Mouse (Mus musculus): ENCODE measurements around the gene T. TPM values are rescaled to one million over a fixed set of nuclear protein-coding genes. Genes with fewer than 3 reads are reported as not detected.

Gene T
- total and polyA plus RNA-seq, 2 experiments from 2014 or later, result 0.31 to 0.52 TPM

DNA sequence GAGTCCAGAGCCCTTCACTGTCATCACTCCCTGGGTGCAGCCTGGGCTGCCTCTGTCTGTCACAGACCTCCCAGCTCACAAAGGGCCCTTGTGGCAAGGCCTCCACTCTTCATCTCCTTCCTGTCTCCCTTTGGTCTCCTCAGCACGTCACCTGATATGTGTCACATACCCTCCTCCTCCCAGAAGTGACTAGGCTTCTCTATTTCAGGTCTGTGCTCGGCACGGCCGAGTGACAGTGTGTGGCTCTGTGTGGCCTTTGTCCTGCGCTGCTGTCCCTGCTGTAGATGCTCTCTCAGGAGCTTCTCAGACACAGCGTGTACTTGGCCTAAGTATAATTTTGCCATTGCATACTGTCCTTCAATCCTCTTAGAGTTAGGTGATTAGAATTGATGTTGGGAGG, 21.0 kb downstream of the T start:
- peaks cover 8% of the 10 kb centered on the region for H3K4me1 ChIP-seq (ENCODE audit: insufficient read depth, low read length)
- WGBS, result 61% methylated on average over 6 of the region's 6 CpGs
- H3K4me2 ChIP-seq (ENCODE audit: low read depth, low read length), result no peak overlapping the region
- no peak overlapping the region for H3K4me3 ChIP-seq (ENCODE audit: low read length)
- H3K9ac ChIP-seq (replicated peaks; ENCODE audit: low read length), result no peak overlapping the region
- no peaks in the 10 kb centered on the region for H3K36me3 ChIP-seq (ENCODE audit: insufficient read depth, low read length)
- H3K9me3 ChIP-seq (ENCODE audit: low read length), result no peaks in the 10 kb centered on the region
- ATAC-seq (no peak), DNase-seq (ENCODE audit: low spot score) (no peak)
- no peak overlapping the region for H3K27ac ChIP-seq
- H3K27me3 ChIP-seq (ENCODE audit: insufficient read depth, low read length), result peaks cover under 1% of the 10 kb centered on the region; the same call in 1 of the 2 replicates
- no peak for TF ChIP-seq CTCF (IDR thresholded peaks at IDR 0.05; ENCODE audit: low read depth)

DNA sequence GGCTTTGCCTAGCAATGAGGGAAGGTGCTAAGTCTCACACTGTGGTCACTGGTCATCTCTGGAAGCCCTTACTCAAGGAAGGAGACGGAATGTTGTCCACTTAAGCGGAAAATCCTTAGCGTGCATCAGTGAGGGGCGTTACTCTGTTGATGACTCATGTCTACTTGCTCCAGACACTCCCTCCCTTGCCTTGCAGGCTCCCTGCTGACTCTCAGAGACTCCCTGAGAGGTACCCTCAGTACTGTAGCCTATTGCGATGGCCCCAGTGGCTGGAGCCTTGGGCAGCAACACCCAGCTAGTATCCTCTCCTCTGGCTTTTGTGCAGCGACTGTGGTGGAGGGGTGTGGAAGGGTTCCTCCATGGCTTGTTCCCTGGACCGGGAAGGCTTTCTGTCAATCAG, 21.4 kb downstream of the T start:
- no peak overlapping the region for H3K4me2 ChIP-seq (ENCODE audit: low read depth, low read length)
- ATAC-seq (no peak), DNase-seq (ENCODE audit: low spot score) (no peak)
- no peaks in the 10 kb centered on the region for H3K36me3 ChIP-seq (ENCODE audit: insufficient read depth, low read length)
- no peak overlapping the region for H3K4me3 ChIP-seq (ENCODE audit: low read length)
- 66% methylated on average over 7 of the region's 7 CpGs for WGBS
- H3K9me3 ChIP-seq (ENCODE audit: low read length), result no peaks in the 10 kb centered on the region
- peaks cover 8% of the 10 kb centered on the region for H3K4me1 ChIP-seq (ENCODE audit: insufficient read depth, low read length)
- no peak overlapping the region for H3K27ac ChIP-seq
- no peak overlapping the region for H3K9ac ChIP-seq (replicated peaks; ENCODE audit: low read length)
- TF ChIP-seq CTCF (IDR thresholded peaks at IDR 0.05; ENCODE audit: low read depth), result no peak
- H3K27me3 ChIP-seq (ENCODE audit: insufficient read depth, low read length), result peaks cover 4% of the 10 kb centered on the region; the same call in 1 of the 2 replicates

- Histone ChIP-seq H3K4me1 (ENCODE audit: insufficient read depth, low read length) (peaks cover 8% of the 10 kb centered on the region), H3K27me3 (ENCODE audit: insufficient read depth, low read length) (peaks cover 6% of the 10 kb centered on the region; the same call in 1 of the 2 replicates), H3K4me3 (ENCODE audit: low read length) (no peak overlapping the region), H3K9me3 (ENCODE audit: low read length) (no peaks in the 10 kb centered on the region), H3K36me3 (ENCODE audit: insufficient read depth, low read length) (no peaks in the 10 kb centered on the region), H3K4me2 (ENCODE audit: low read depth, low read length) (no peak overlapping the region), H3K9ac (replicated peaks; ENCODE audit: low read length) (no peak overlapping the region), H3K27ac (peak overlapping the region; percentile 6; the same call in 1 of the 2 replicates)
- no peak for TF ChIP-seq CTCF (IDR thresholded peaks at IDR 0.05; ENCODE audit: low read depth)
- 26% methylated on average over 9 of the region's 9 CpGs for WGBS
- ATAC-seq (peak; percentile 78), DNase-seq (ENCODE audit: low spot score) (peak; percentile 43)
Measured at GRCm38 (mm10) chr17:8456856-8457460, 22.7 kb downstream of the T start.

GRCm38 (mm10) chr17:8461568-8461967, 27.3 kb downstream of the T start:
- 8% methylated on average over 4 of the region's 4 CpGs for WGBS

DNA sequence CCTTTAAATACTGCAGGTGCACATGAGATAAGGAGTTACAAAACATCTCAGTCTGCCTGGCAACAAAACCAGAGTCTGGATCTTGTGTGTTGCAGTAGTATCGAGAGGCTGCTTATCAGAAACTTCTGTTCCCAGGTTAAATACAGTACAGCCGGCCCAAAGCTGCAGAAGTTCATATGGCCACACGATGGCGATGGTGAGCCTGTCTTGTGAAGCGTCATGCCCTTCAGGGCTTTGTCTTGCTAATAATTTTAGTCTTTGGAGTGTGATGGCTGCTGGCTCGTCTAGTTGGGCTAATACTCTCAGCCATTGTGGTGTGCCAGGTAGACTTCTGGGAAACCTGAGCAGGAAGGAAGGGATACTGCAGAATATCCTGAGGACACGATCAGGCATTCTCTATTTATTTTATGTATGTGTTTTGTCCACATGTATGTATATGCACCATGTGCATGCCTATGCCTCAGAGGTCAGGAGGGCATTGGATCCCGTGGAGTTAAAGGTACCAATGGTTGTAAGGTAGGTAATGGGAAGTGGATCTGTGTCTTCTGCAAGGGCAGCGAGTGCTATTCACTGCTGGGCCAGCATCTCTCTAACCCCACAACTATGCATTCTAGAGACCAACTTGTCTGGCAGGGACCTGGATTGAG, 29.4 kb downstream of the T start:
- WGBS, result 25% methylated on average over 9 of the region's 9 CpGs
- Histone ChIP-seq H3K9me3 (ENCODE audit: low read length) (no peaks in the 10 kb centered on the region), H3K9ac (replicated peaks; ENCODE audit: low read length) (no peak overlapping the region), H3K27me3 (ENCODE audit: insufficient read depth, low read length) (peaks cover 6% of the 10 kb centered on the region; the same call in 1 of the 2 replicates), H3K4me1 (ENCODE audit: insufficient read depth, low read length) (no peaks in the 10 kb centered on the region), H3K36me3 (ENCODE audit: insufficient read depth, low read length) (no peaks in the 10 kb centered on the region), H3K4me3 (ENCODE audit: low read length) (no peak overlapping the region), H3K27ac (no peak overlapping the region), H3K4me2 (ENCODE audit: low read depth, low read length) (no peak overlapping the region)
- DNase-seq (ENCODE audit: low spot score) (peak; percentile 89), ATAC-seq (peak; percentile 76)
- peak; percentile 96 for TF ChIP-seq CTCF (IDR thresholded peaks at IDR 0.05; ENCODE audit: low read depth)

More at GRCm38 (mm10) chr17:8461568-8461967, 27.3 kb downstream of the T start:
- Histone ChIP-seq H3K9me3 (ENCODE audit: low read length) (no peaks in the 10 kb centered on the region), H3K4me3 (ENCODE audit: low read length) (no peak overlapping the region), H3K27ac (no peak overlapping the region), H3K27me3 (ENCODE audit: insufficient read depth, low read length) (peaks cover 6% of the 10 kb centered on the region; the same call in 1 of the 2 replicates), H3K4me2 (ENCODE audit: low read depth, low read length) (no peak overlapping the region), H3K36me3 (ENCODE audit: insufficient read depth, low read length) (no peaks in the 10 kb centered on the region), H3K9ac (replicated peaks; ENCODE audit: low read length) (no peak overlapping the region), H3K4me1 (ENCODE audit: insufficient read depth, low read length) (peaks cover 6% of the 10 kb centered on the region)
- TF ChIP-seq CTCF (IDR thresholded peaks at IDR 0.05; ENCODE audit: low read depth), result peak; percentile 84
- peak; percentile 66 for DNase-seq (ENCODE audit: low spot score)
- ATAC-seq, result 0 out of 2 replicates have a peak, but pooled peaks have one; percentile 36

- no peak for ATAC-seq
- TF ChIP-seq CTCF (IDR thresholded peaks at IDR 0.05; ENCODE audit: low read depth), result no peak
- Histone ChIP-seq H3K27ac (no peak overlapping the region), H3K4me3 (ENCODE audit: low read length) (no peak overlapping the region), H3K4me1 (ENCODE audit: insufficient read depth, low read length) (no peaks in the 10 kb centered on the region), H3K9me3 (ENCODE audit: low read length) (no peaks in the 10 kb centered on the region), H3K27me3 (ENCODE audit: insufficient read depth, low read length) (no peaks in the 10 kb centered on the region), H3K9ac (replicated peaks; ENCODE audit: low read length) (no peak overlapping the region), H3K36me3 (ENCODE audit: insufficient read depth, low read length) (no peaks in the 10 kb centered on the region), H3K4me2 (ENCODE audit: low read depth, low read length) (no peak overlapping the region)
- DNase-seq (ENCODE audit: low spot score), result no peak
- WGBS, result 88% methylated on average over 3 of the region's 3 CpGs
Measured at GRCm38 (mm10) chr17:8467771-8468170, 33.5 kb downstream of the T start.

Measured in hindbrain, postnatal 0 days (tissue).